Comparison of ENCODE assay signal across 8 mouse cellular contexts in genomic region chr9:70671772-70672579, GRCm38 (mm10). TPM values are rescaled to one million over a fixed set of nuclear protein-coding genes. Genes with fewer than 3 reads are reported as not detected.
DNase-seq lines count a peak whose midpoint lies in the region; ATAC-seq and TF ChIP-seq lines count a peak whose summit lies in the region.

No protein-coding gene starts in this region.

- in situ Hi-C loops in Patski (cut with MboI; ENCODE audit: low pct_unique_long_range_greater_than_20kb), result loop anchor here (10.0 kb wide), 2 partner anchors 263 to 403 kb away; no protein-coding TSS in a partner anchor

- H3K4me2 ChIP-seq in hindbrain, postnatal 0 days (ENCODE audit: low read depth, low read length), result no peak overlapping the region
- peak overlapping the region; percentile 12; the same call in 1 of the 2 replicates for H3K4me2 ChIP-seq in lung, embryonic 15.5 days

- POLR2A ChIA-PET in Patski (lab: Charles Lee), result interaction anchor here (0.6 kb wide), 1 partner anchor 66 kb away, joined by 3 read pairs; no protein-coding TSS in a partner anchor

- H3K9ac ChIP-seq in hindbrain, postnatal 0 days (replicated peaks; ENCODE audit: low read length), result no peak overlapping the region
- H3K9ac ChIP-seq in lung, embryonic 15.5 days, result no peak overlapping the region

- H3K36me3 ChIP-seq in hindbrain, postnatal 0 days (ENCODE audit: insufficient read depth, low read length), result no peaks in the 10 kb centered on the region
- no peaks in the 10 kb centered on the region for H3K36me3 ChIP-seq in hindbrain, embryonic 10.5 days
- H3K36me3 ChIP-seq in lung, embryonic 15.5 days, result no peaks in the 10 kb centered on the region
- H3K36me3 ChIP-seq in midbrain, embryonic 10.5 days, result no peaks in the 10 kb centered on the region

- peak; percentile 27 for DNase-seq in hindbrain, postnatal 0 days (ENCODE audit: low spot score)
- no peak for DNase-seq in hindbrain, embryonic 10.5 days (ENCODE audit: low spot score)
- no peak for DNase-seq in Patski (ENCODE audit: low read depth, low spot score)
- DNase-seq in heart, postnatal 36 days, result peak; percentile 32 to 42
- DNase-seq in testis, postnatal 10 days (ENCODE audit: low spot score), result no peak
- no peak for DNase-seq in right cerebral cortex, postnatal 14 days
- DNase-seq in midbrain, embryonic 10.5 days (ENCODE audit: low spot score), result no peak

- 53% methylated on average over 10 of the region's 10 CpGs for WGBS in hindbrain, postnatal 0 days
- 56% methylated on average over 10 of the region's 10 CpGs for WGBS in hindbrain, embryonic 10.5 days
- WGBS in lung, embryonic 15.5 days, result 15% methylated on average over 10 of the region's 10 CpGs
- WGBS in midbrain, embryonic 10.5 days, result 60% methylated on average over 10 of the region's 10 CpGs

- ATAC-seq in hindbrain, postnatal 0 days, result no peak
- no peak for ATAC-seq in Patski
- ATAC-seq in lung, embryonic 15.5 days (ENCODE audit: borderline replicate concordance, extremely low read depth, low FRiP score, low TSS enrichment), result no peak

- intact Hi-C loops in heart, postnatal 36 days (cut with DNase I), result loop anchor here (2.0 kb wide), 2 partner anchors 259 to 401 kb away; no protein-coding TSS in a partner anchor

- no peak overlapping the region for H3K27ac ChIP-seq in hindbrain, postnatal 0 days
- no peak overlapping the region for H3K27ac ChIP-seq in hindbrain, embryonic 10.5 days
- H3K27ac ChIP-seq in lung, embryonic 15.5 days, result no peak overlapping the region
- no peak overlapping the region for H3K27ac ChIP-seq in midbrain, embryonic 10.5 days (replicated peaks)

- H3K9me3 ChIP-seq in hindbrain, postnatal 0 days (ENCODE audit: low read length), result no peaks in the 10 kb centered on the region
- no peaks in the 10 kb centered on the region for H3K9me3 ChIP-seq in hindbrain, embryonic 10.5 days
- H3K9me3 ChIP-seq in lung, embryonic 15.5 days, result no peaks in the 10 kb centered on the region
- no peaks in the 10 kb centered on the region for H3K9me3 ChIP-seq in midbrain, embryonic 10.5 days (replicated peaks)

- H3K4me1 ChIP-seq in hindbrain, postnatal 0 days (ENCODE audit: insufficient read depth, low read length), result no peaks in the 10 kb centered on the region
- no peaks in the 10 kb centered on the region for H3K4me1 ChIP-seq in hindbrain, embryonic 10.5 days (replicated peaks)
- H3K4me1 ChIP-seq in lung, embryonic 15.5 days, result peaks cover 8% of the 10 kb centered on the region
- H3K4me1 ChIP-seq in midbrain, embryonic 10.5 days, result peaks cover 3% of the 10 kb centered on the region; the same call in 1 of the 2 replicates

- CTCF ChIA-PET in Patski (lab: Charles Lee), result interaction anchor here (0.9 kb wide), 1 partner anchor 421 kb away, joined by 3 read pairs; no protein-coding TSS in a partner anchor

- H3K27me3 ChIP-seq in hindbrain, postnatal 0 days (ENCODE audit: insufficient read depth, low read length), result no peaks in the 10 kb centered on the region
- no peaks in the 10 kb centered on the region for H3K27me3 ChIP-seq in hindbrain, embryonic 10.5 days (ENCODE audit: insufficient read depth, poor library complexity, severe bottlenecking)
- H3K27me3 ChIP-seq in Patski, result no peaks in the 10 kb centered on the region
- H3K27me3 ChIP-seq in lung, embryonic 15.5 days, result no peaks in the 10 kb centered on the region
- no peaks in the 10 kb centered on the region for H3K27me3 ChIP-seq in midbrain, embryonic 10.5 days (ENCODE audit: low read depth, poor library complexity, severe bottlenecking)

- peak; percentile 47 for TF ChIP-seq CTCF in hindbrain, postnatal 0 days (IDR thresholded peaks at IDR 0.05; ENCODE audit: low read depth)
- peak; percentile 62 for TF ChIP-seq CTCF in Patski (IDR thresholded peaks at IDR 0.05)

- no peak overlapping the region for H3K4me3 ChIP-seq in hindbrain, postnatal 0 days (ENCODE audit: low read length)
- no peak overlapping the region for H3K4me3 ChIP-seq in hindbrain, embryonic 10.5 days
- H3K4me3 ChIP-seq in lung, embryonic 15.5 days, result no peak overlapping the region
- no peak overlapping the region for H3K4me3 ChIP-seq in midbrain, embryonic 10.5 days

RNA-seq across cellular contexts. Expression of gene Adam10, which starts 6.8 kb away (rescaled TPM):
- total RNA-seq in hindbrain, postnatal 0 days (2014; rRNA removed), result 13.4 and 16.9 TPM in 2 replicates
- polyA plus RNA-seq in hindbrain, postnatal 0 days (2015; fragmentation: Nextera tagmentation; extraction: Ambion mirVana), result 40.1 and 42.6 TPM in 2 replicates
- polyA plus RNA-seq in hindbrain, embryonic 10.5 days (2016; fragmentation: Nextera tagmentation; extraction: Ambion mirVana), result 52.2 and 62.8 TPM in 2 replicates
- polyA plus RNA-seq in Patski (2021), result 108 TPM
- 10 to 100 TPM; 36.6 to 42.8 TPM for total RNA-seq in heart, postnatal 36 days (2021)
- polyA plus RNA-seq in lung, embryonic 15.5 days (2015; fragmentation: Nextera tagmentation; extraction: Ambion mirVana), result 83.9 and 85.7 TPM in 2 replicates
- polyA plus RNA-seq in midbrain, embryonic 10.5 days (2016; fragmentation: Nextera tagmentation; extraction: Ambion mirVana), result 66.2 and 72.7 TPM in 2 replicates

RNA-seq across cellular contexts. Expression of gene Mindy2, which starts 15.0 kb away (rescaled TPM):
- 34.1 and 35.9 TPM in 2 replicates for total RNA-seq in hindbrain, postnatal 0 days (2014; rRNA removed)
- polyA plus RNA-seq in hindbrain, postnatal 0 days (2015; fragmentation: Nextera tagmentation; extraction: Ambion mirVana), result 19.6 and 20.4 TPM in 2 replicates
- 5.2 and 8.2 TPM in 2 replicates for polyA plus RNA-seq in hindbrain, embryonic 10.5 days (2016; fragmentation: Nextera tagmentation; extraction: Ambion mirVana)
- 17.1 TPM for polyA plus RNA-seq in Patski (2021)
- 10 to 100 TPM; 32.7 to 34.8 TPM for total RNA-seq in heart, postnatal 36 days (2021)
- 10.1 and 10.8 TPM in 2 replicates for polyA plus RNA-seq in lung, embryonic 15.5 days (2015; fragmentation: Nextera tagmentation; extraction: Ambion mirVana)
- polyA plus RNA-seq in midbrain, embryonic 10.5 days (2016; fragmentation: Nextera tagmentation; extraction: Ambion mirVana), result 5.0 and 6.4 TPM in 2 replicates

RNA-seq across cellular contexts. Expression of gene Gm10642, which starts 15.9 kb away (rescaled TPM):
- 1.9 and 4.4 TPM in 2 replicates for total RNA-seq in hindbrain, postnatal 0 days (2014; rRNA removed)
- 1.1 and 2.2 TPM in 2 replicates for polyA plus RNA-seq in hindbrain, postnatal 0 days (2015; fragmentation: Nextera tagmentation; extraction: Ambion mirVana)
- polyA plus RNA-seq in hindbrain, embryonic 10.5 days (2016; fragmentation: Nextera tagmentation; extraction: Ambion mirVana), result 0.24 and 0.52 TPM in 2 replicates
- 0.54 TPM for polyA plus RNA-seq in Patski (2021)
- total RNA-seq in heart, postnatal 36 days (2021), result under 1 TPM; 0.27 to 0.31 TPM
- polyA plus RNA-seq in lung, embryonic 15.5 days (2015; fragmentation: Nextera tagmentation; extraction: Ambion mirVana), result 0.31 and 0.47 TPM in 2 replicates
- polyA plus RNA-seq in midbrain, embryonic 10.5 days (2016; fragmentation: Nextera tagmentation; extraction: Ambion mirVana), result 0.25 and 0.33 TPM in 2 replicates

Comparison
In these comparisons a context has a peak if more than half of its experiments do, and no peak if none do; other contexts are left out.
1. DNase-seq: peak in hindbrain, postnatal 0 days (single experiment) and heart, postnatal 36 days (2 of 2); none in hindbrain, embryonic 10.5 days (single experiment), Patski (single experiment), testis, postnatal 10 days (single experiment), right cerebral cortex, postnatal 14 days (single experiment) and midbrain, embryonic 10.5 days (single experiment).